Mouse (Mus musculus) midbrain, embryonic 13.5 days (tissue): ENCODE data around the gene Map3k21. TPM values are rescaled to one million over a fixed set of nuclear protein-coding genes. Genes with fewer than 3 reads are reported as not detected.

Source experiments
- ATAC-seq: fragments of 200-750 bp; cut with Nextera tagmentation; 2 replicates; pipeline ENCODE4 v1.8.0; 2017; ENCODE audit warnings: mild to moderate bottlenecking, moderate TSS enrichment, moderate library complexity
- H3K27ac ChIP-seq: fragments of 300-500 bp; sonication (generic); 2 replicates; pipeline ENCODE4 v1.5.1; 2015; ENCODE audit warnings: inconsistent platforms, mild to moderate bottlenecking, moderate library complexity
- H3K27me3 ChIP-seq: fragments of 300-500 bp; sonication (generic); 2 replicates; pipeline ENCODE4 v1.6.1; 2015; ENCODE audit warnings: mild to moderate bottlenecking, inconsistent platforms
- H3K36me3 ChIP-seq: fragments of 300-500 bp; sonication (generic); 2 replicates; pipeline ENCODE4 v1.6.1; 2015; ENCODE audit warnings: mild to moderate bottlenecking, inconsistent platforms
- H3K4me1 ChIP-seq: fragments of 300-500 bp; sonication (generic); replicated peaks from 2 replicates; pipeline ENCODE4 v1.6.1; 2015; ENCODE audit warnings: inconsistent platforms
- H3K4me2 ChIP-seq: fragments of 300-500 bp; sonication (generic); replicated peaks from 2 replicates; pipeline ENCODE4 v1.6.1; 2015; ENCODE audit warnings: moderate library complexity, mild to moderate bottlenecking, inconsistent platforms
- H3K4me3 ChIP-seq: fragments of 300-500 bp; sonication (generic); replicated peaks from 2 replicates; pipeline ENCODE4 v1.5.1; 2015; ENCODE audit warnings: mild to moderate bottlenecking, inconsistent platforms
- H3K9ac ChIP-seq: fragments of 300-500 bp; sonication (generic); replicated peaks from 2 replicates; pipeline ENCODE4 v1.6.1; 2015; ENCODE audit warnings: mild to moderate bottlenecking, inconsistent platforms
- H3K9me3 ChIP-seq: fragments of 300-500 bp; sonication (generic); 2 replicates; pipeline ENCODE4 v1.6.1; 2016; ENCODE audit warnings: mild to moderate bottlenecking, inconsistent platforms
- WGBS: fragments of 180-500 bp; shearing (Covaris S2); methylation state at CpG from one replicate; pipeline ENCODE4 v1.1.7; 2015; 5-methylcytosine and 5-hydroxymethylcytosine counted together
- polyA plus RNA-seq: library from polyadenylated mRNA; unstranded; fragments of >200 nt; fragmentation: Nextera tagmentation; extraction: Ambion mirVana; gene quantifications from 2 replicates; pipeline ENCODE4 v1.2.1, GENCODE M21; 2015

The Map3k21 gene
- polyA plus RNA-seq, 1 experiment from 2014 or later = 0.16 TPM

- ATAC-seq = no peak
- no peaks in the 10 kb centered on the region for H3K9me3 ChIP-seq
Measured at GRCm38 (mm10) chr8:125983515-125983914, 73.3 kb downstream of the Map3k21 start.

DNA sequence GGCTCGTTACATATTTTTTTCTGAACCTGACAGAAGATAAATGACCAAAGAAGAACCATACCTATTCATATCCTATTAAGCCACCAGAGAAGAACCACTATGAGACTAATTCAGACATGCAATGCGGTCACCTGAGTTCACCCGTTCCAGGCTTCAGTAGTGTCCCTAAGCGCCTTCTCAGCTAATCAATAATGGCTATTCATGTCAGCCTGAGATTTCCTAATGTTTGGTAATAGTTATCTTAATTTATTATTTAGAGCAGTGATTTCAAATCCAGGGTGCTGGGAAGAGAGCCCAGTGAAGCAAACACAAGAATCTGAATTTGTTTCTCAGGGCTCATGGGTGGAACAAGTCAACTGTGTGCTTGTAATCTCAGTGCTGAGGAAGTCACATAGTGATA, 73.9 kb downstream of the Map3k21 start:
- 91% methylated on average over 4 of the region's 4 CpGs for WGBS
- H3K4me1 ChIP-seq = peaks cover 16% of the 10 kb centered on the region
- H3K4me2 ChIP-seq = no peak overlapping the region
- H3K36me3 ChIP-seq = no peaks in the 10 kb centered on the region
- H3K27me3 ChIP-seq = no peaks in the 10 kb centered on the region
- H3K9ac ChIP-seq = no peak overlapping the region
- H3K27ac ChIP-seq = no peak overlapping the region
- no peaks in the 10 kb centered on the region for H3K9me3 ChIP-seq
- no peak overlapping the region for H3K4me3 ChIP-seq
- no peak for ATAC-seq

More at GRCm38 (mm10) chr8:125983515-125983914, 73.3 kb downstream of the Map3k21 start:
- Histone ChIP-seq H3K9ac (no peak overlapping the region), H3K27ac (no peak overlapping the region), H3K36me3 (no peaks in the 10 kb centered on the region), H3K4me1 (peaks cover 16% of the 10 kb centered on the region), H3K4me2 (no peak overlapping the region), H3K4me3 (no peak overlapping the region), H3K27me3 (no peaks in the 10 kb centered on the region)
- WGBS = 75% methylated on average over 3 of the region's 3 CpGs

- ATAC-seq = no peak
- WGBS = 97% methylated on average over 2 of the region's 2 CpGs
- H3K27ac ChIP-seq = no peak overlapping the region
Measured at GRCm38 (mm10) chr8:125985364-125985763, 75.1 kb downstream of the Map3k21 start.

DNA sequence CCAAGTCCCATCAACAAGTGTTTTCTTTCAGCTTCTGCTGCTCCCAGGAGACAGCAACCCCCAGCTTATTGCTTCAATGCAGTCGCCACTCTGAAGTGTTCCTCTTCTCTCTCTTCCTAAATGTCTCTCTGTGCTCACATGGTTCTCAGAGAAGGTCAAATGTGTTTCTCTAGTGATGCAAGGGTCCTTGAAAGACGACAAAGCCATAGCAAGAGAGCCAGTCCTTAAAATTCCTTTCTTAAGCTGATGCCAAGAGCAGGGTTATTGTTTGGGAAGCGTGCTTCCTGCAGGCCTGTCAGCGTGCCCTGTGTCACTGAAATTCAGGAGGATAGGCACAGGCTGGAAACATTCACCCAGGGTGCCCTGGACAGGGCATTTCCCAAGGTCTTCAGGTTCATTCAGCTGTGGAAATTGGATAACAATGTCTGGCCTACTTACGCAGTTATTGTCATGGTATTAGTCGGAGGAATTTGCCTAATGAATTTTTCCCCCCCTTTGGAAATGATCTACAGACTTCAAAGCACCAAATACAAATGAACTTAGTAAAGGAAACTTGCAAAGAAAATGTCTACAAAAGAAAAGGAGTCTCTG, 76.8 kb downstream of the Map3k21 start:
- Histone ChIP-seq H3K9me3 (no peaks in the 10 kb centered on the region), H3K4me1 (peaks cover 16% of the 10 kb centered on the region), H3K27me3 (peaks cover 3% of the 10 kb centered on the region; the same call in 1 of the 2 replicates), H3K4me3 (no peak overlapping the region), H3K4me2 (no peak overlapping the region), H3K9ac (no peak overlapping the region), H3K36me3 (no peaks in the 10 kb centered on the region), H3K27ac (no peak overlapping the region)
- 15% methylated on average over 6 of the region's 6 CpGs for WGBS
- no peak for ATAC-seq

More at GRCm38 (mm10) chr8:125985364-125985763, 75.1 kb downstream of the Map3k21 start:
- Histone ChIP-seq H3K36me3 (no peaks in the 10 kb centered on the region), H3K4me3 (no peak overlapping the region), H3K4me1 (peaks cover 16% of the 10 kb centered on the region), H3K27me3 (no peaks in the 10 kb centered on the region), H3K4me2 (no peak overlapping the region), H3K9me3 (no peaks in the 10 kb centered on the region), H3K9ac (no peak overlapping the region)

DNA sequence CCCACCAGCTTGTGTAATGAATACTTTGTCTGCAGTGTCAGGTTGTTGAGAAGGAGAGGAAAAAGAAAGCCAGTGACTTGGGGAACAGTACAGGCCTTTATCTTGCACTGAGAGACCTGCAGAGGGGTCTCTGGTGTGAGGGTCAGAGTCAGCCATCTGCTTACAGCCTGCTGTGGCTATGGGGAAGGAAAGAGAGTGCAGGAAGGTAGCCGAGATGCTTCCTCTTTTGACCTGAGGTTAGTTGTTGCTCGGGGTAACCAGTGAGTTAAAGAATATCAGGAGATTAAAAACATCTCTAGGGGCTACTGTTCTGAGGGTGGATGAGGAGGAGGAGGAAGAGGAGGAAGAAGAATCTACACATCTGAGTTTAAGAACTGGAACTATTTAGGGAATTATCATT, 77.7 kb downstream of the Map3k21 start:
- Histone ChIP-seq H3K4me3 (no peak overlapping the region), H3K36me3 (no peaks in the 10 kb centered on the region), H3K4me1 (peaks cover 16% of the 10 kb centered on the region), H3K4me2 (no peak overlapping the region), H3K9ac (no peak overlapping the region), H3K27ac (no peak overlapping the region), H3K27me3 (peaks cover 12% of the 10 kb centered on the region), H3K9me3 (no peaks in the 10 kb centered on the region)
- 45% methylated on average over 2 of the region's 2 CpGs for WGBS
- ATAC-seq = no peak

DNA sequence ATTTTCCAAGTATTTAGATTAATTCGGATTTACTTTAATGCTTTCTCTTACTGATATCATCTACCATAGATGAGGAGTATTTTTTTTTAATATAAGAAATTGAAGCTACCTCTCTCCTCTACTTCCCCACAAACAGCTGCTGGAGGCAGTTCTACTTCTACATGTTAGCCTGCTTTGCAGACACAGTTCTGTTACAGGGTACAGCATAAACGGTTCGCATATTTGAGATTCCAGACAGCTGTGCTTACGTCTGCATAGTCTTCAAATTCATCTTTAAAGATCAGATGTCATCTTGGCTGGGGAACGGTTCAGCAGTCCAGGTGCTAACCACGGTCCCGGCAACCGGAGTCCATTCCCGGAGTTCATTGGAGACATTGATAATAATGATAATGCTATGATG, 83.4 kb downstream of the Map3k21 start:
- WGBS = 89% methylated on average over 9 of the region's 9 CpGs
- Histone ChIP-seq H3K9ac (no peak overlapping the region), H3K4me1 (peaks cover 20% of the 10 kb centered on the region), H3K27ac (no peak overlapping the region), H3K27me3 (peaks cover 58% of the 10 kb centered on the region), H3K9me3 (no peaks in the 10 kb centered on the region), H3K36me3 (no peaks in the 10 kb centered on the region), H3K4me3 (no peak overlapping the region), H3K4me2 (no peak overlapping the region)
- no peak for ATAC-seq

GRCm38 (mm10) chr8:125995101-125995986, 85.1 kb downstream of the Map3k21 start, which contains the start of gene Kcnk1:
Kcnk1 (plus strand) TSS chr8:125995170.
- Histone ChIP-seq H3K27me3 (peaks cover 58% of the 10 kb centered on the region), H3K9me3 (no peaks in the 10 kb centered on the region), H3K36me3 (no peaks in the 10 kb centered on the region), H3K9ac (peak within 1 kb of the TSS; percentile 75), H3K27ac (peak within 1 kb of the TSS; percentile 59), H3K4me3 (peak within 1 kb of the TSS; percentile 57), H3K4me1 (peaks cover 20% of the 10 kb centered on the region), H3K4me2 (peak within 1 kb of the TSS; percentile 87)
- under 1% methylated on average over 73 of the region's 73 CpGs for WGBS
- peak; percentile 84 for ATAC-seq

GRCm38 (mm10) chr8:125996031-125996839, 86.0 kb downstream of the Map3k21 start:
- no peak overlapping the region for H3K27ac ChIP-seq
- H3K4me2 ChIP-seq = peak overlapping the region; percentile 87
- no peaks in the 10 kb centered on the region for H3K9me3 ChIP-seq
- peak overlapping the region; percentile 57 for H3K4me3 ChIP-seq
- H3K36me3 ChIP-seq = no peaks in the 10 kb centered on the region
- 19% methylated on average over 14 of the region's 14 CpGs for WGBS
- ATAC-seq = 0 out of 2 replicates have a peak, but pooled peaks have one; percentile 12
- H3K4me1 ChIP-seq = peaks cover 20% of the 10 kb centered on the region
- H3K9ac ChIP-seq = peak overlapping the region; percentile 75
- peaks cover 58% of the 10 kb centered on the region for H3K27me3 ChIP-seq

GRCm38 (mm10) chr8:125996980-125997379, 86.7 kb downstream of the Map3k21 start:
- Histone ChIP-seq H3K9ac (no peak overlapping the region), H3K27me3 (peaks cover 56% of the 10 kb centered on the region), H3K4me2 (peak overlapping the region; percentile 87), H3K27ac (no peak overlapping the region), H3K4me3 (0 out of 2 replicates have a peak overlapping the region, but pooled peaks have one; percentile 57), H3K36me3 (no peaks in the 10 kb centered on the region), H3K4me1 (peaks cover 20% of the 10 kb centered on the region), H3K9me3 (no peaks in the 10 kb centered on the region)
- no peak for ATAC-seq
- WGBS = 33% methylated on average over 6 of the region's 6 CpGs
